ENCODE assay signal across 10 mouse cellular contexts in genomic region chr14:59478699-59479098, GRCm38 (mm10). TPM values are rescaled to one million over a fixed set of nuclear protein-coding genes. Genes with fewer than 3 reads are reported as not detected.
A peak's percentile ranks its signal among the peaks of the same experiment; 100 is the strongest.
DNase-seq lines count a peak whose midpoint lies in the region; ATAC-seq lines count a peak whose summit lies in the region.
"Had no signal": no experiment of that assay in that cellular context is flagged by ENCODE, and none has a peak within 500 bp of the region (broad histone marks: within the 10 kb centered on the region; RNA-seq: fewer than 3 reads in every experiment).

No protein-coding gene starts in this region.

- H3K9me3 ChIP-seq in kidney, embryonic 15.5 days (replicated peaks) = no peaks in the 10 kb centered on the region

- no peak overlapping the region for H3K4me3 ChIP-seq in kidney, embryonic 15.5 days (replicated peaks)

- peak; percentile 7 for DNase-seq in cerebellum, adult 8-10 months
- DNase-seq in cerebellum, postnatal 10 days = no peak
- DNase-seq in urinary bladder, postnatal 14 days (ENCODE audit: low spot score) = peak; percentile 48
- DNase-seq in urinary bladder, postnatal 4 days (ENCODE audit: low spot score in 2 of 2) = no peak
- DNase-seq in lung, postnatal 14 days = peak; percentile 23
- no peak for DNase-seq in T-cell, adult 2 months (ENCODE audit: low spot score)
- DNase-seq in thymus, postnatal 10 days (ENCODE audit: low spot score in 2 of 2) = no peak

- no peak overlapping the region for H3K4me2 ChIP-seq in kidney, embryonic 15.5 days

- ATAC-seq in kidney, embryonic 15.5 days (replicated peaks; ENCODE audit: low FRiP score) = 0 out of 2 replicates have a peak, but pooled peaks have one; percentile 49

- H3K9ac ChIP-seq in kidney, embryonic 15.5 days = no peak overlapping the region

- H3K27me3 ChIP-seq in kidney, embryonic 15.5 days = no peaks in the 10 kb centered on the region
- H3K27me3 ChIP-seq: CH12.LX had no signal

- H3K36me3 ChIP-seq in kidney, embryonic 15.5 days = no peaks in the 10 kb centered on the region

- peaks cover 5% of the 10 kb centered on the region; the same call in 1 of the 2 replicates for H3K4me1 ChIP-seq in kidney, embryonic 15.5 days

- WGBS in kidney, embryonic 15.5 days = 33% methylated on average over 6 of the region's 6 CpGs

- peak overlapping the region; percentile 14 for H3K27ac ChIP-seq in kidney, embryonic 15.5 days
- H3K27ac ChIP-seq: macrophage had no signal

RNA-seq across cellular contexts. Expression of gene Cab39l, which starts 37.9 kb away (rescaled TPM):
- 41.1 and 42.3 TPM in 2 replicates for polyA plus RNA-seq in kidney, embryonic 15.5 days (2015; fragmentation: Nextera tagmentation; extraction: Ambion mirVana)

RNA-seq across cellular contexts. Expression of gene Setdb2, which starts 38.0 kb away (rescaled TPM):
- 9.8 and 10.4 TPM in 2 replicates for polyA plus RNA-seq in kidney, embryonic 15.5 days (2015; fragmentation: Nextera tagmentation; extraction: Ambion mirVana)

Comparison
In these comparisons a context has a peak if more than half of its experiments do, and no peak if none do; other contexts are left out.
1. DNase-seq: peak in cerebellum, adult 8-10 months (single experiment), urinary bladder, postnatal 14 days (single experiment) and lung, postnatal 14 days (single experiment); none in cerebellum, postnatal 10 days (0 of 2), urinary bladder, postnatal 4 days (0 of 2), T-cell, adult 2 months (single experiment) and thymus, postnatal 10 days (0 of 2).